Mouse (Mus musculus): ENCODE data around the gene Arl4d.
"Not testable (repeated sequence)": the region's sequence is repeated elsewhere in the genome, so short reads cannot be mapped to it uniquely, and the experiment has no call there.

The Arl4d gene

GRCm38 (mm10) chr11:101646283-101646794, 19.0 kb upstream of the Arl4d start:
- not testable (repeated sequence) for DNase-seq

- DNase-seq: not testable (repeated sequence)
Observed at GRCm38 (mm10) chr11:101647093-101647492, 18.2 kb upstream of the Arl4d start.

DNA sequence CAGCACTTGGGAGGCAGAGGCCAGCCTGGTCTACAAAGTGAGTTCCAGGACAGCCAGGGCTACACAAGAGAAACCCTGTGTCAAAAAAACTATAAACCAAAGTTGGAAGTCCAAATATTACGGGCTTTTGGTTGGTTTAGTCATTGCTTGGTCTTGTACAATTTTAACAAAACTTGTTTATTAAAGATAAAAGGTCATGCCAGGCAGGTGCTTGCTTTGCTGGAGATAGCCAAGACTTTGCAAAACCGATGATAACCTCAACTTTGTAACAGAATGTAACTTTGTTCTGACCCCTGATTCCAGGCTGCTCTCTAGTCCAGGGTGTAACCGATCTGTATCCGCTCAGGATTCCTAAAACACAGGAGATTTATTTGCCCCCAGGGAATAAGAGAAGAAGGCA, 9.0 kb upstream of the Arl4d start:
- no peak for DNase-seq

DNA sequence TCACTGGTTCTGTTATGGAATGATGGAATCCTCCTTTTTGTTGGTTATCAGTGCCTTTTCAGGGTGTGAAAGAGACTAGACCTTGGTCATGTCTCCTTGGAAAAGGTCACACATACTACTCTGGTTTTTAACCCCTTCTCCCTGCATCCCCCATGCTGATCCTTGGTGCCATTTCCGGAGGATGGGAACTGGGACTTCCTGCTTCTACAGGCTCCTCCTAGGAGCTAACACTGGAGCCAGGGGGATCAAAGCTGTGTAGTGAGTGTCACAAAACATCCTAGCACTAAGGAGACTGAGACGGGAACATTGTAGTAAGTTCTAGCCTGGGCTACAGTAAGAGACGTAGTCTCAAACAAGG, 7.8 kb upstream of the Arl4d start:
- no peak for DNase-seq

GRCm38 (mm10) chr11:101657886-101658750, 7.2 kb upstream of the Arl4d start:
- peak; percentile 87 to 88 for DNase-seq

DNA sequence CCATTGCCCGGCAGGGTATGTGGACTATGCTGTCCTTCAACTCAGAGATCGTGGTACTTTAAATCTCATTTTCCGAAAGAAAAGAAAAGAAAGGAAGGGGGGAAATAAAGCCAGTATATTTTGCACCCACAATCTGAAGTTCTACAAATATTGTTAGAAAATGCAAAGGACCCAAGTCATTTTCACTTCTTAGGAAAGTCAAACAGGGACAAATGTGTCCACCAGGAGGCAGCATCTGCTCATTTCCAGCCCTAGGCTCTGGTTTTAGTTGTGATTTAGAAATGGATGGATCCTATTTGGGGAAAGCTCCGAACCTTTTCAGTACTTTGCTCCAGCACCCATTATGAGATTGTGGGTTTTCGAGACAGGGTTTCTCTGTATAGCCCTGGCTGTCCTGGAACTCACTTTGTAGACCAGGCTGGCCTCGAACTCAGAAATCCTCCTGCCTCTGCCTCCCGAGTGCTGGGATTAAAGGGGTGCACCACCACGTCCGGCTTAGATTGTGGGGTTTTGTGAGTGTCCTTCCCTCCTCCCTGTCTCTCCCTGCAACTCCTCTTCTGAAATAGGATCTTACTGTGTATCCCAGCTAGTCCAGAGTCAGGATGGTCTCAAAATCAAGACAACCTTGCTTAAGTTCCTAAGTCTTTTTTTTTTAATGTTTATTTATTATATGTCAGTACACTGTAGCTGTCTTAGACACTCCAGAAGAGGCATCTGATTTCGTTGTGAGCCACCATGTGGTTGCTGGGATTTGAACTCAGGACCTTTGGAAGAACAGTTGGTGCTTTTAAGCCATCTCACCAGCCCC, 6.4 kb upstream of the Arl4d start:
- peak in 1 of 2 experiments; percentile 81 for DNase-seq

DNA sequence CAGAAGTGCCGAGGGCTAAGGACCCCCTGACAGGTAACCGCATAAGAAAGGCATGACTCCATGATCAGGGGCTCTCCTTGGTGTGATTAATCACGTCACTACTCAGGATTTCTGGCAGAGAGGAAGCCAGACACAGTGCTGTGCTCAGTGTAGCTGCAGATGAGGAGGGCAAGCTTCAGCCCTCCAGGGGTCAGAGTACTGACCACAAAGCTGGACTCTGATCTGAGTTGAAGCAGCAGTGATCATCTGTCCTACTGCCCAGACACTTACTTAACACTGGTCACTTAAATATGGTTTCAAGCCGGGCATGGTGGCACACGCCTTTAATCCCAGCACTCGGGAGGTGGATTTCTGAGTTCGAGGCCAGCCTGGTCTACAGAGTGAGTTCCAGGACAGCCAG, 4.2 kb upstream of the Arl4d start:
- peak in 1 of 2 experiments; percentile 66 for DNase-seq

DNA sequence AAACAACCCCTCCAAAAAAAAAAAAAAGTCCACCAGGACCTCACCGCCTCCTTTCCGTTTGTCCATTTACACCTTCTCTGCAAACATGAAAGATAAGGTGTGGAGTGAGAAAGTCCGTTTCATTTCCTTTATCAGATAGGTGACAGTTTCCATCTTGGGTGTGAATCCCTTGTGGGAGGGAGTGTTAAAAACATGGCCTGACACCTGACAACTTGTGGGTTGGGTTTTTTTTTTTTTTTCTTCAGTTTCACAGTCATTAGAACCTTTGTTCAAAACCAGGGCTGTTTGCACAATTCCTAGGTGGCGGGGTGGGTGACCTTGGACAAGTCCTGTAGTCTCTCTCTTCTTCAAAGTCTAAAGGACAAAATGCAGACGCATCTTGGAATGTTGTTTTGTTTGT, 3.6 kb upstream of the Arl4d start:
- no peak for DNase-seq

- DNase-seq: peak in 1 of 2 experiments; percentile 54
Observed at GRCm38 (mm10) chr11:101663229-101664027, 1.9 kb upstream of the Arl4d start.

GRCm38 (mm10) chr11:101665636-101665992, 273 bp downstream of the Arl4d start:
- no peak for DNase-seq

DNA sequence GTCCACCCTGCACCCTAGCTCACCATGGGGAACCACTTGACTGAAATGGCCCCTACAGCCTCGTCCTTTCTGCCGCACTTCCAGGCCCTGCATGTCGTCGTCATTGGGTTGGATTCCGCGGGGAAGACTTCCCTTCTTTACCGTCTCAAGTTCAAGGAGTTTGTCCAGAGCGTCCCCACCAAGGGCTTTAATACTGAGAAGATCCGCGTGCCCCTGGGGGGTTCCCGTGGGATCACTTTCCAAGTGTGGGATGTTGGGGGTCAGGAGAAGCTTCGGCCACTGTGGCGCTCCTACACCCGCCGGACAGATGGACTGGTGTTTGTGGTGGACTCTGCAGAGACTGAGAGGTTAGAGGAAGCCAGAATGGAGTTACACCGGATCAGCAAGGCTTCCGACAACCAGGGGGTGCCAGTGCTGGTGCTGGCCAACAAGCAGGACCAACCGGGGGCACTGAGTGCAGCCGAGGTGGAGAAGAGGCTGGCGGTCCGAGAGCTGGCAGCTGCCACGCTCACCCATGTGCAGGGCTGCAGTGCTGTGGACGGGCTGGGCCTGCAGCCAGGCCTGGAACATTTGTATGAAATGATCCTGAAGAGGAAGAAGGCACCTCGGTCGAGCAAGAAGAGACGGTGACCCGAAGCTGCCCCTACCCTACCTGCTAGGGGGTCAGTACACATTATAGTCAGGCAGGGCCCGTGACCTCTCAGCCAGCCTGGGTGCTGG, 1.4 kb downstream of the Arl4d start:
- peak in 1 of 2 experiments; percentile 71 for DNase-seq

DNA sequence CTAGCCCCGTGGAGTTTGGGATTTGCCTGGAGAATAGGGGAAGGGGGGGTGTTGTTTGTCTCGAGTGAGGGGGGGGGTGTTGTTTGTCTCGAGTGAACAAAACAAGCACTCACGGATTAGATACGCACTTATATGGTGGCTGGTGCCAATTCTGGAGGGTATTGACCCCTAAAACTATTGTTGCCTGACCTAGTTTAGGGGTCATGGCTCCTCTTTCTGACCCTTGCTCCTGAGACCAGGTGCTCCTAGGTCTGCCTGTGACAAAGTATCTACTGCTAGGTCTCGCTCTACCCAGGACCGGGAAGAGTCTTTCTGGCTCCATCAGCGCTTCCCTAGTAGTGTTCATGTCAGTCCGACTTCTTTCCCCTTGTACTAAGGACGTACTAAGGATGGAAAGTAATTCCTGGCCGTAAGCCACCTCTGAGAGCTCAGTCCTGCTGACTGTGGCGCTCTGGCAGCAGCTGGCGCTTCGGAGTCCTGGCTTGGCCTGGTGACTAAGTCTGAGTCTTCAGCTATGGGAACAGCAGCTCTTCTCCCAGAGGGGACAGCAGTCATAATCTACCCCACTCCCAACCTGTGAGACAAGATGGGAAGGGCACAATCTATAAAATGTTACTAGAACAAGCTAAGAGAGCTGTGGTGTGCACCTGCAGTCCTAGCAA, 2.7 kb downstream of the Arl4d start:
- peak; percentile 71 to 85 for DNase-seq

DNA sequence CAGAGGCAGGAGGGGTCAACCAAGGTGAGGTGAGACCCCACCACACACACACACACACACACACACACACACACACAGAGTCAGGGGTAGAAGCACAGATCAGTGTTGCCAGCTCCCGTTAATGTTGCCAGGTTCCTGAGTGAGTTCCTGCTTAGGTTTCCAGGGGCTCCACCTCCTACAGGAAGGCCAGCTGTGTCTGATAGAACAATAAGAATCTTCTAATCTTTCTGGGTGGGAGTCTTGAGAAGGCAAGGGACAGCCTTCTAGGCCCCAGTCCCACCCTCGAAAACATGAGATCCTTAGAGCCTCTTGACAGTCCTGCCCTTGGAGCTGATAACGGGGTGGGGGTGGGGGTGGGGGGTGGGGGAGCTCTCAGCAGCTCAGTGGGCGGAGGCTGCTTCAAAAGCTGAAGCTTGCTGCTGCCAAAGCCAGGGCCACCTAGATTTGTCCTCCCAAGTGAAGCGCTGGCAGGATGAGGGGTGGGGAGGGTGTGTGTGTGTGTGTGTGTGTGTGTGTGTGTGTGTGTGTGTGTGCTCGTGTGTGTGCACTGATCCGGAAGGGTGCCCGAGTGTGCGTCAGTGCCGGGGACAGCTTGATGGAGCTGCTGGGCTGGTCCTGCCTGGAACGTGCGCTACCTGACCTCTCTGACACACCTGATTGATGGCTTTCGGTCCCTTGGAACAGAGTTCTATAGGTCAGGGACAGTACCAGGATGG, 3.4 kb downstream of the Arl4d start:
- DNase-seq: peak; percentile 61 to 90

DNA sequence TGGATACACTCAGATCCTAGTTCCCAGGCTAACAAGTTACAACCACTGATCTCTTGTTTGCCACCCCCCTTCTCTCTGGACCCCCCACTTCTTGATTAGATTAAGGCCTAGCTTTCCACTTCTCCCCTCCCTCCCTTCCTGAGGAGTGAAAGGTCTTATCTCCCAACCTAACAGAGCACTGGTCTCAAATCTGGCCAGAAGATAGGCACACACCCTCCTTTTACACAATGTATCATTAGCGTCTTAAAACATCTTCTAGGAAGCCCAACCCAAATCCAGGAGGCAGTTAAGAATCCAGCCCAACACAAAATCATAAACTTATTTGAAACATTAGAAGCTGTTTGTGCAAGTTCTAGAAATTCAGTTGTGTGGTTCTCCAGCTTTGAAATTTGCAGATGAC, 5.0 kb downstream of the Arl4d start:
- DNase-seq: no peak

GRCm38 (mm10) chr11:101671255-101671654, 5.9 kb downstream of the Arl4d start:
- no peak for DNase-seq

- peak; percentile 47 to 68 for DNase-seq
Observed at GRCm38 (mm10) chr11:101673010-101673642, 7.8 kb downstream of the Arl4d start.

DNA sequence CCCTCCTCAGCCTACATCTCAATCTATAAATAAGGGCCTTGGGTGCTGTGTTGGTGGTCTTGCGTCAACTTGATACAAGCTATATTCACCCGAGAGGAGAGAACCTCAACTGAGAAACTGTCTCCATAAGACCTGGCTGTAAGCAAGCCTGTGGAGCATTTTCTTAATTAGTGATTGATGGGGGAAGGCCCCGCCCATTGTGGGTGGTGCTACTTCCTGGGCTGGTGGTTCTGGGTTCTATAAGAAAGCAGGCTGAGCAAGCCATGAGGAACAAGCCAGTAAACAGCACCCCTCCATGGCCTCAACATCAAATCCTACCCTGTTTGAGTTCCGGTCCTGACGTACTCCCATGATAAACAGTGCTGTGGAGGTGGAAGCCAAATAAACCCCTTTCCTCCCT, 8.8 kb downstream of the Arl4d start:
- DNase-seq: no peak

DNA sequence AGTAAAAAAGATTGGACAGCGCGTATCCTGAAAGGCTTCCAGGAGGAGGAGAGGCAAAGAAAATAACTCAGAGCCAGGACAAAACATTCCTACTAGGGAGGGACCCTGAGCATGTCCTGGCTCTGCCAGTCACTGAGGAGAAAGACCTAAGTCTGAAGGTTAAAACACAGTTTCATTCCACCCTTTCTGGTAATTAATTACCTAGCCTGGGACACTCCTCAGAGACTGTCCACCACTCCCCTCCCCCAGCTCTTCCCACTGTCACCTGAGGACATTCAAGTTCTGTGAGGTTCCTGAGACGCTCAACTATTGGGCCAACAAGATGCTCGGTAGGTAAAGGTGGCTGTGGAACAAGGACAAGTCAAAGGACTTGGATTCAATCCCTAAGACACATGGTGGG, 10.0 kb downstream of the Arl4d start:
- peak; percentile 67 to 88 for DNase-seq

- DNase-seq: no peak
Observed at GRCm38 (mm10) chr11:101677655-101678054, 12.3 kb downstream of the Arl4d start.

GRCm38 (mm10) chr11:101678770-101679169, 13.4 kb downstream of the Arl4d start:
- DNase-seq: no peak
